Mouse (Mus musculus) lung, postnatal 0 days (tissue): Measurements from ENCODE around the gene Lsm2.
A peak's percentile ranks its signal among the peaks of the same experiment; 100 is the strongest.

ENCODE experiments used
- CTCF ChIP-seq: IDR thresholded peaks from 2 replicates; pipeline ENCODE4 v1.5.1; 2016; ENCODE audit warnings: antibody characterized with exemption, mild to moderate bottlenecking
- EP300 ChIP-seq: IDR thresholded peaks from 2 replicates; pipeline ENCODE4 v1.6.1; 2016; ENCODE audit warnings: antibody characterized with exemption, mild to moderate bottlenecking, control low read depth

DNA sequence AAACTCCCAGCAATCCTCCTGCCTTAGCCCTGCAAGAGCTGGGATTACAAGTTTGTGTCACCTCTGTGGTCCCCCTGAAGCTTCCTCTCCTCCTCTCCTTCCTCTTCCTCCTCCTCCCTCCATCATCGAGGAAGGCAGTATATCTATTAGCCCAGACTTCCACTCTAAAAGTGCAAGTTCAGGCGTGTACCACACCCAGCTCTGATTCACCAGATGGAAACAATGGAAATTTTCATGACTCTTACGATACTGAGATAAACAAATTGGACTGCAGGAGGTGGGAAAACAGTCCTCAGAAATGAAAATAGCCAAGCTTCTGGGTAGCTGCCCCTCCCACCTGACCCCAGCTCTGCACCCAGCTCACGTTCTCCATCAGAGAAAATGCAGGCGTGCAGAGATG, 16.0 kb upstream of the Lsm2 start:
- TF ChIP-seq CTCF (no peak), EP300 (peak; percentile 33; the same call in 1 of the 2 replicates)
